Mouse (Mus musculus) c-Kit-positive CD71-negative TER-119-negative erythroid progenitor cells, embryonic 14.5 days (primary cell): ENCODE measurements around the gene Acsm3.
"Not testable (repeated sequence)": the region's sequence is repeated elsewhere in the genome, so short reads cannot be mapped to it uniquely, and the experiment has no call there.

Experiments
- DNase-seq: peaks from one replicate; pipeline ENCODE4 v3.0.0-alpha.2; 2013; ENCODE audit warnings: low read depth

Gene Acsm3

DNA sequence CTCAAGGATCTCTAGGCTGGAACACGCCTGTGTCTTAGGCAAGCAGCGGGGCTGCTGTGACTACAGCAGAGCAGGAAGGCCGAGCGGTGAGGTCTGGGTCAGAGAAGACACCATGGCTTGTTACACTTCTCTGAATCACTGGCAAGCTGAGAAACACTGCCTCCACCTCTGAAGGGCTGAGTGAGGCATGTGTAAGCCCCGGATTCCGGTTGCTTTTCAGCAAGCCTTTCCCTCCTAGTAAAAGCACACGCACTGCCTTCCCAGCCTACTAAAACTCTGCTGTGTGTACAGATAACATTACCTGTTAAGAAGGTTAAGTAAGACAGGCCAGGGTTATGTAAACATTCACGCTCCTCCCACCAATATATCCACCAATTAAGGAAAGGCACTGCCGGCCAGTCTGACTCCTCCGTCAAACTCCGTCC is at the start of gene Acsm3:
Acsm3 (plus strand) TSS at position 397 of the 425 bp plus-strand sequence.
- DNase-seq = no peak

DNA sequence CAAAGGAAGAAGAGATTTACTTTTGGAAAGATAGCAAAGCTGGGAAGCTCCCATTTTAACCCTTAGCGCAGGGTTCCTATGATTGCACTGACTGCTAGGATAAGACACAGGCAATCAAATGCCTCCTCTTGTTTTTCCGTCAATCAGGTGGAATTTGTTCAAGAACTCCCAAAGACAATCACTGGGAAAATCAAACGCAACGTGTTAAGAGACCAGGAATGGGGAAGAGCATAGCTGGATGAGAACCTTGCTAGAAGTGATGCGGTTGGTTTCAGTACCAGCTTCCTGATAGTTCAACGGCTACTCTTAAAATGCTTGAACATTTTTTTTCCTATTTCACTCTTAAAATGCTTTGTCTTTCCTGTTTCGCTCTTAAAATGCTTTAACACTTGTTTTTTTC is 46.6 kb upstream of the Acsm3 start:
- no peak for DNase-seq

DNA sequence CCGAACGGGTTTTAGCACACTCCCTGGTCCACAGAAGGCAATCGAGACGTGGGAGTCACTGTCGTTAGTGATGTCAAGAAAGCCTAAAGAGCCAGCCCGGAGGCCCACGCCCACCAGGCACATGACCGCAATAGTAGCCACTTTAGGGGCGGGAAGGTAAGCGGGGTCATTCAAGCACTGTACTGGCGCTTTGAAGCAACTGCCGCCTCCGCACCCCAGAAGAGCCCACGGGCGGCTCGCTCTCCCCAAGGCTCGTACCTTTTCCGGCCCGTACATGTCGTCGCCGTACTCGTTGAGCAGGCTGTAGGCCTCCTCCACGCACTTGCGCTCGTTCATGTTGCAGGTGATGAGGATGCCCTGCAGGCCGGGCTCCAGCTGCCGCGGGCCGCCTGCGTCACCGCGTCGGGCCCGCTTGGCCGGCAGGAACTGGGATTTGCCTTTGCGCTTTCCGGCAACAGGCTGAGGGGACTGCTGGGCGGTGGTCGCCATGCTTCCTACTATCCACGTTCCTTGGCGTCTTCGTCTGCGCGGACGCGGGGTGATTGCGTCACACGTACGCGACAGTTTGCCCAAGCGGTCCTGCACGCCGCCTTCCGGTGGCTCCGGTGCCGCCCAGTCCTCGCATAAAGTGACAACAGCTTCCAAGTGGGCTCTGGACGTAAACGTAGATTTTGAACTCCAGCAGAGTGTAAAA is 40.3 kb upstream of the Acsm3 start, which contains the start of gene Thumpd1:
Thumpd1 (minus strand) TSS at position 546 of the 694 bp plus-strand sequence.
- peak; percentile 85 for DNase-seq

DNA sequence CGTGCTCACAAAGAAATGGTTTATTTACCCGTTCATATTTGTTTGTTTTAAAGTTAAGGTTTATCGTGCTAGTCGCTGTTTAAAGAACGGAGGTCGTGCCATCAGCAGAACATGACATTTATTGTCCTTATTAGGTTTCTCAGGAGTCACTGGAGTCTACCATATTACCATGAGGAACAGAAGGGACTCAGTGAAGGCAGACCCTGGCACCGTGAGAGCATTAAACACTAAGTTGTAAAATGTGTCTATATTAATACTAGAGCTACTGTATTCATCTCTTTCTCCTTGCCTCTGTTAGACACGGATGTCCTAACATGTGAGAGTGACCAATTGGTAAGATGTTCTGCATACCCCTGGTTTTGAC is 39.8 kb upstream of the Acsm3 start:
- DNase-seq = no peak

DNA sequence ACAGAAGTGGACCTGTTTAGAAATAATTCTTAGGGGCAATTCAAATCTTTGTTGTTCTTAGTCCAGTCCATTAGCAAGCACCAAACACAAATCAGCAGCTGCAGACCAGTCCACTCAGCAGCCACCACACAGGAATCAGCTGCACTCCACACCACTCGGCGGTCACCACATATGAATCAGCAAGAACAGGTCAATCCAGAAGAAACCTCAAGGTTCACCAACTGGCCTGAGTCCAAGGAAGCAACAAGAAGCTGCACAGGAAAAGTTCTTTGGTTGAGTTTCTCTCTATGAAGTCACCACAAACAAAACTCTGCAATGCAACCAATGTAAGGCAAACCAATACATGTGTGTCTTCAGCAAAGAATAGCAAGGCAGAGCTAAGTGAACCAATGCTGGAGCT is 33.1 kb upstream of the Acsm3 start:
- DNase-seq = no peak

DNA sequence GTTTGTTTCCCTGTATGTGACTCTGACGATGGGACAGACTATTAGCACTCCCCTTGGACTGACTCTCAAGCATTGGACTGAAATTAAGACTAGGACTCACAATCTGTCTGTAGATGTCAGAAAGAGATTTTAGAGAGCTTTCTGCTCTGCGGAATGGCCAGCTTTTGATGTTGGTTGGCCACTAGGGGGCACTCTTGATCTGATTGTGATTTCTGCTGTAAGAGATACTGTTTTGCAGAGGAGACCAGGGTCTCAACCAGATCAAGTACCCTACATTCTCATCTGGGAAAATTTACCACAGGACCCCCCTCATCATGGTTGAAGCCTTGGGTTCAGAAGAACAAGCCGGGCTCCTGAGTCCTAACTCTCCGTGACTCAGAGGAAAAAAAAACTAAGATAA is 29.5 kb upstream of the Acsm3 start:
- DNase-seq = peak; percentile 13

DNA sequence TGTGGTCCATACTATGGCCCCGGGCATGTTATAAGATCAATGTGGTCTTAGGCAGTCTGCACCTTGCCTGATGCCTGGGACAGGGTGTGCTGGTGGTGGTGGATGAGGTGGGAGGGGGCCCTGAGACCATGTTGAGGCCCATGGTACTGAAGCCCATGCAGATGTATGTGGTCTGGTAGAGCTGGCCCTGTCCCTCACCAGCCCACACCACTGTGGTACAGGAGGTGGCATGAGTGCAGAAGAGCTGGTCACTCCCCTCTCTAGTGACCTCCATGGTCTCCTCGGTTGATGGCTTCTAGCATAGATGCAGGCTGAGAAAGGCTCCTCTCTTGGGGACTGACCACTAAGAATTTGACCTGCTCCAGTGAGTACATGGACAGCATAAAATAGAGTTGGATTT is 21.8 kb upstream of the Acsm3 start:
- DNase-seq = no peak

DNA sequence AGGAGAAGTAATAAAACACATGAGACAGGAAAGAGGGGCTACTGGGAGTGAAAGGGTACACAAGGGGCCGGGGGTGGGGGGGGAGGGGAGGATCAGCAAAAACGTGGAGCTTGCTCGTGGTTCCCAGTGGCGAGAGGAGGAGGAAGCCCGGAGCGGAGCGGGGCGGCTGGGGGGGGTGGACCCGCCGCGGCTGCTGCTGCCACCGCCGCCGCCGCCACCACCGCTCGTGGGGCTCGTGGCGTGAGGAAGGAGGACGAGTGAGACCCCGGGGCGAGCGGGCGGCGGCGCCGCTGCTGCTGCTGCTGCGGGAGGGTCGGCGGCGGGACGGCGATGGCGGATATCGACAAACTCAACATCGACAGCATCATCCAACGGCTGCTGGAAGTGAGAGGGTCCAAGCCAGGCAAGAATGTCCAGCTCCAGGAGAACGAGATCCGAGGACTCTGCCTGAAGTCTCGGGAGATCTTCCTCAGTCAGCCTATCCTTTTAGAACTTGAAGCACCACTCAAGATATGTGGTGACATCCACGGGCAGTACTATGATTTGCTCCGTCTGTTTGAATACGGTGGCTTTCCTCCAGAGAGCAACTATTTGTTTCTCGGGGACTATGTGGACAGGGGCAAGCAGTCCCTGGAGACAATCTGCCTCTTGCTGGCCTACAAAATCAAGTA is 20.8 kb upstream of the Acsm3 start:
- not testable (repeated sequence) for DNase-seq

DNA sequence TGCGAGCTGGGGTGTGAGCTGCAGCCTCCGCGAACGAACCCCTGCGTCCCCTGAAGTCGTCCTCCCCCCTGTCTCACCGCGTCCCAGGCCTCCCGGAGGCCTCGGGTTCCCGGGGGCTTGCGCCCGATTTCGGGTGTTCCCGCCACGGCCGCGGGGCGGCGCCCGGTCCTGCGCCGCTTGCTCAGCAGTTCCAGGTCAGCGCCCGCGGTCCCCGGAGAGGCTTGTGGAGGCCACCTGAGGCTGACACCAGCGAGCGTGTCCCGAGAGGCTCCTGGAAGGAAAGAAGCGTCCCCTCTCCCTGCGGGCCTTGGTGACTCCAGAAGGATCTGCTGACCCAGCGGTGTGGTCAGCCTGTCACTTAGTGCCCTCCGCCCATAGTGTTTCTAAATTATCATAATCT is 16.4 kb upstream of the Acsm3 start:
- peak; percentile 31 for DNase-seq

DNA sequence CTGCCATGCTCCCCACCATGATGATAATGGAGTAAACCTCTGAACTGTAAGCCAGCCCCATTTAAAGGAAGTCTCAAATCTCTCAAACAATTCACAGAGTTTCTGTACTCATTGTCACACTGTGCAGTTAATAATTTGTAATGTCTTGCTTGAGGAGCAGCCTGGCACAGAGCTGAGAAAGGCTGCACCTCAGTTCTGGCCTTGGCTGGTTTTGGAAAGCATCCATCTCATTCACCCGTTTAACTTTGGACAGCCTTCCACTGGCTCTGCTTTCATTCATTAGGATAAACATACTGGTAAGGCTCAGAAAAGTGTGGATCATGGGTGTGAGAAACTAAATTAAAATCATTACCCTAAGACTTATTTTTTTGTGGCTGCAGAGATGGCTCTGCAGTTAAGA is 14.9 kb upstream of the Acsm3 start:
- no peak for DNase-seq

DNA sequence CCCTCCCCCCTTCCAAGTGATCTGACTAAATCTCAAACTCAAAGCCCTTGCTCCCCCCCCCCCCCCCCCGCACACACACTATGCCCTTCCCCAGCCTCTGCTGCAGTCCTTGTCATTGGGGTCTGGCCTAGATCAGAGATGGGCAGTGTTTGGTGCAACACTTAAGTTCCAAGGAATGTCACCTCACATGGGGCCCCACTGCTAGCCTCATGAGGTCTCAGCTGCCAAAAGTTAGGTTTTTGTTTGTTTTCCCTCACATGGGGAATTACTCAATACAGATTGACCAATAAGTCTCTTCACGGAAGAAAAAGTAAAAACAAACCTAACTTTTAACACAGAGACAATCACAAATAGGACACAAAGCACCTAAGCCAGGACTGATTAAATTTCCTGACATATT is 12.0 kb upstream of the Acsm3 start:
- no peak for DNase-seq

DNA sequence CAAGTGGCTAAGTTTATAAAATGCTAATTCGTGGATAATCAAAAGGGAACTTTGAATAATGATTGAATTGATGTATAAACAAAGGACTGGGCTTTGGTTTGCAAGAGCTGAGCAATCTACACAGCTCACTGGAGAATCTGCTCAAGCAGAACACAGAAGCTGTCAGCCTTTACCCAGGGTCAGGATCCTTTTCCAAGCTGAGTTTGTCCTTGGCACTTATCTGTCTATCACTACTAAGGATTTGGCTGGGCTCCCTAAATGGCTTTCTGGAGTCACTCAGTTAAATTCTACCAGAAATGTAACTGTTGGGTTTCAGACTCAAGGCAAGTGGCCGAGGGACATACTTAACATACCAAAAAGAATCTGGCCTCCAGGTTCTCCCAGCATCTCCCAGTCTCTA is 10.8 kb upstream of the Acsm3 start:
- DNase-seq = no peak

DNA sequence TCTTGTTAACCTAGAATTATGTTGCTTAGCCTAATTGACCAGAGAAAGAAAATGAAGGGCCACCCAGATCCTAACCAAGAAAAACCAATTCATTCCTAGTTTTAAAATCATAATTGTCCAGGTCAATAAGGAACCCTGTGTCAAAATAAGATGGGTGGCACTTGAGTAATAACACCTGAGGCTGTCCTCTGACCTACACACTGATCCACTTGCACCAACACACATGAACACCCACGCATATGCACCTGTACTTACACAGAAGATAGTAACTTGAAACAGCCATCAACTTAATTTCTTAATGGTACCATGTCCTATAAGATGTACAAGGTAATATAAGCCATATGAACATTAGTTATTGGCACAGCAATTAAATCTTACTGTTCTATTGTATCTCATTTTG is 7.0 kb upstream of the Acsm3 start:
- DNase-seq = no peak

DNA sequence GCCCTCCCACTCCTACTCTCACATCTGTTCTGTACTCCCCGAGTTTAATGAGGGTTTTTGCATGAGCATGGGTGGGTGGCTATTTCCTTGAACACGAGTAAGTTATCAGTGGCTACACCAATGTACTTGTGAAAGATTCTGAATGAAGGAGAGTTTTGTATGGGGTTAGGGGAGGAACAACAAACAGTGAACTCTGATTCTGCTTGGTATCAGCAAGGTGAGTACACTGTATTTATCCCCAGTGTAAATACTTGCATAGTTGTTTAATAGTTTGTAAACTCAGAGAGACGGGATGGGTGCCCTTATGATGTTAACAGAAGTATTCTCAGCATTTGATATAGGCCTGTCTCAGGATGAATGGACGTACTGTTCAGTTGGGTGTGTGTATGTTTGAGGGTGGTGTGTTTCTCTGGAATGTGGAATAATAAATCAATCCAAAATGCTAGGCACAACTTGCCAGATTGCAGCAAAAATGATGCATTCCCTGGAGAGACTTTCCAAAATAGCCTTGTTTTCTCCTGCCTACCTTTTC is 1.5 kb downstream of the Acsm3 start:
- DNase-seq = no peak

DNA sequence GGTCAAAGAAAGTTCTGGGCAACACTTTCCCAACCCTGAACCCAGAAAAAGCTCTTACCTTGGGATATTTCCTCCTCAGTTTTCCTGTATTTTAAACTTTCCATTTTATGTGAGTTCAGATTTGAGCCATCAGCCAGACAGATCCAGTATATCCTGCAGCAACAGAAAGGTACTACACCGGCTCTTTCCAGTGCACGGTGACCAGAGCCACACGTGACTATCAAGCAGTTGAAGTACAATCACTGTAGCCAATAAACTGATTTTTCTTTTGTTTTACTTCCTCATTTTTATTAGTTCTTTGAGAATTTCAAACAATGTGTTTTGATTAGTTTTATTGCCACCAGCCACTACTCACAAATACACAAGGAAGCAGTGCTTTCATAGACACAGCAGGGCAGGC is 3.7 kb downstream of the Acsm3 start:
- no peak for DNase-seq

DNA sequence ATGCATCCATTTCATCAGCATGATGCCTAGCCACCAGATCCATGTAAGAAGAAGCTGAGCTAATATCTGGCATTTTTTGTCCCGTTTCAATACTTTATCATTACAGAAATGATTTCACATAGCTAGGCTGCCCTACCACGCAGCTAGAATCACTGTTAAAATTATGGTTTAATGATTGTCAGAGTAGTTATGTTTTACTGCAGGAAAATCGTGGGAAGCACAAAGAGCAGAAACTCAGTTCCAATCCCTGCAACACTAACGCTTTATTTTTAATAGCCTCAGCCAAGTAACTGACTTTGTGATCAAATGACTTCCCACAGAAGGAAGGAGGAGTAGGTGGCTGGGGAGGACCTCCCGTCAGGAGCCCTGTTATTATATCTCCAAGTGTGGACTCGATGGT is 6.3 kb downstream of the Acsm3 start:
- no peak for DNase-seq

DNA sequence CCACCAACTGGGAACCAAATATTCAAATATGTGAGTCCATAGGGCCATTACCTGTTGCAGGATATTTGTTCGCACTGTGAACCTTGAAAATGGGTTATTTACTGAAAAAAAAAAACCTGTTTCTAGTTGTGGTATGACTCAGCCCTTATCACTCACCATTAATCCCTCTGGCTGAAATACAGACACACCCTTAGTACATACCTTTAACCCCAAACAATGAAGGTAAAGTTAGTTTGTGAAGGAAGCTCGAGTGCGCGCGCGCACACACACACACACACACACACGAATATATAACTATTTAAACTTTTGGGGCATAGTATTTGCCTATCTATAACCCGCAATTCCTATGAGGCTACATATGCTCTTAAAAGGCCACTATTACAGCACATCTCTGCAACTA is 9.2 kb downstream of the Acsm3 start:
- DNase-seq = no peak

DNA sequence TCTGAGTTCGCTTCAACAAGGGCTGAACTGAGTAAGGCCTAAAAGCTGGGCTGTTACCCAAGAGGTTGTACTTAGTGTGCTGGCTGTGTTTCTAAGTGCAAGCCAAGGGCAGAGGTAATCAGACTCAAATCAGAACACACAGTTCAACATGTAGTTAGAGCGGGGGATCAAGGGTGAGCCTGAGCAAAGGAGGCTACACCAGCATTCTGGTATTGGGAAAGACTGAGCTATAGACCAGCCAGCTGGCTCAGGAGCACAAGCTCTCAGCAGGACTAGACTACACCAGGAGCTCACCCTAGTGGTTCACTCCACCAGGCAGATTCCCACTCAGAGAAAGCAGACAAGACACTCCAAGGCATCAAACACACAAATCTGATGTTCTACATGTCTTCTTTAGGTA is 22.7 kb downstream of the Acsm3 start:
- no peak for DNase-seq

DNA sequence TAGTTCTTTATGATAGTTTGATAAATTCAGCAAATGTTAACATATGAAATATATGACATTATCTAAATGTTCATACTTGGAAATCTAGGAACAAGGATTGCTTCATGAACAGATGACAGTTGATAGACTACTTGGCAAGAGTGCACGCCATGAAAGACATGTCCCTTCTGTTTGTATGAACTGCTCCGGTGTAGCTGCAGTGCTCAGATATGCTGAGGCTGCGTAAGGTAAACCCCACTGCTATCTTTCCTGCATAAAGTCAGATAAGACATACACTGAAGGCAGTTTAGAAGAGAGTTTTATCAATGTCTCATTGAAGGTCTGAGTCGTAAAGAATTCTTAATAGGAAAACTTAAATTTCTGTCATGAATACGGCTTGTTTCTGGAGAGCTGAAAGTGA is 24.2 kb downstream of the Acsm3 start:
- DNase-seq = peak; percentile 14

DNA sequence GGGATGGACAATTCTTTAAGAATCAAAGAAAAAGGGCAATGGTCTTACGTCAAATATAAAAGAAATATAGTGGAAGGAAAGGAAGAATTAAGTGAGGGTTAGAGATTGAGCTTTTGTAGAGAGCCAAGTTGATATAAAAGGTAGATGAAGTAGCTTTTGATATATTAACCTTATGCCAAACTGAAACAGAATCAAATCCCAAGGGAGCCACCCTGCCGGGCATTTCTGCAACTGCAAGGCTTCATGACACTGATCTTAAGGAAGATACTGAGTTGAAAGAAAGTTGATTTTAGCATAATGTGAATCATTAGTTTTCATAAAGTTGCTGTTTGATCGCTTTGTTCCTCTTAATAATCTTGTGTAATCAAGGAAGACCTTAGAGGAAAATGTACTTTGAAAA is 28.3 kb downstream of the Acsm3 start:
- DNase-seq = no peak

DNA sequence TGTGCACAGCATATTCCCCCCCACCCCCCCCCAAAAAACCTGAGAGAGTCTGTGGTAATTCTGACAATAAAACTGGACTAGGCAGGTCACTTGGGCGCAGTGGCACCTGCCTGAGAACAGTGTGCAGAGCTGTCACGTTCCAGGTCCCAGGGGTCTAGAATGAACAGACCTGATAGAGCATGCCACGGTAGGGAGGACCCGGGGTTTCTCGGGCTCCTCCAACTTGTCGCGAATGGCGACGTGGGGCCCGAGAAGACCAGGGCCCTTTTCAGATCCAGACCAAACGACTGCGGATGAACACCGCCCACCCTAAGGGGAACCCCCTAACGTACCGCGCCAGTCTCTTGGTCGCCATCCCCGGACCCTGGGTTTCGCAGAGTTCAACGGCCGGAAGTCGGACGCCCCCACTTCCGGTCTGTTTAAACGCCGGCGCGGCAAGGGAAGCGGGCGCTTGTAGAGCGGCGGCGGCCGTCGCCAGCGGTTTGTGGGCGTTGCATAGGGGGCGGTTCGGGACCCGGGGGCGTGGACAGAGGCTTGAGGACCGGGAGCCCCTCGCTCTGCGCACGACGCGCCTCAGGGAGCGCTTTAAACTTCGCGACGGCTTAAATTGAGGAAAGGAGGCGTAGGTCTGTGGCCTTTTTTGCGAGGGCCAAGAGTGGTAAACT is 33.0 kb downstream of the Acsm3 start, which contains the start of the genes Rexo5 and Eri2:
Rexo5 (plus strand) TSS at position 421 of the 665 bp plus-strand sequence.
Eri2 (minus strand) TSS at position 473 of the 665 bp plus-strand sequence.
- DNase-seq = peak; percentile 88

DNA sequence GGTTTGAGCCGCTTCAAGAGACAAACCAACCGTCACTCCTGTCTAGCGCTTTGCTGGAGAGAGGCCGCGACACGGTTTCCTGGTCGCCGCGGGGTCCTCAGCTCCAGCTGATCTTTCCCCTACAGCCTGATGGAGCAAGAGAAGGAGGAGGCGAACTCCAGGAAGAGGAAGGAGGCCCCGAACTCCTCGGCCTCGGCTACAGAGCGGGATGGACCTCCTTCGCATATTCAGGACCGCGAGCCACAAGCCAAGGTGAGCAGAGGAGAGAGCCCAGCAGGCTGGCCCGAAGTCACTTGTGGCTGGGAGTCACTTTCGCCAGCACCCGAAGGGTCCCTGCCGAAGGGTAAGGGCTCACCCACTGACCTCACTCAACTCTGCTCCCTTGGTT is 33.5 kb downstream of the Acsm3 start:
- DNase-seq = no peak

DNA sequence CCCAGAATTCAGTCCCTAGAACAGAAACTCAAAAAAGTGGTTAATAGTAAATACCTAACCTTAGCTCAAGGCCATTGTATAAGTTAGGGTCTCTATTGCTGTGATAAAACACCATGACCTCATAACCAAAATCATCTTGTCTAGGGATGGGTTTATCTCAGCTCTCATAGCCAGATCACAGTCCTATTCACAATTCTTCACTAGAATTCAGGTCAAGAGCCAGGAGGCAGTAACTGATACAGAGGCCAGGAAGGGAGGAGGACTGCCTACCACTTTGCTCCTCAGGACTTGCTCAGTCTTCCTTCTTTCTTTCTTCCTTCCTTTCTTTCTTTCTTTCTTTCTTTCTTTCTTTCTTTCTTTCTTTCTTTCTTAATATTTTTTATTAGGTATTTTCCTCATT is 34.6 kb downstream of the Acsm3 start:
- DNase-seq = no peak
